Mouse (Mus musculus): ENCODE results near the gene Bcar3.
A peak's percentile ranks its signal among the peaks of the same experiment; 100 is the strongest.

Gene Bcar3

DNA sequence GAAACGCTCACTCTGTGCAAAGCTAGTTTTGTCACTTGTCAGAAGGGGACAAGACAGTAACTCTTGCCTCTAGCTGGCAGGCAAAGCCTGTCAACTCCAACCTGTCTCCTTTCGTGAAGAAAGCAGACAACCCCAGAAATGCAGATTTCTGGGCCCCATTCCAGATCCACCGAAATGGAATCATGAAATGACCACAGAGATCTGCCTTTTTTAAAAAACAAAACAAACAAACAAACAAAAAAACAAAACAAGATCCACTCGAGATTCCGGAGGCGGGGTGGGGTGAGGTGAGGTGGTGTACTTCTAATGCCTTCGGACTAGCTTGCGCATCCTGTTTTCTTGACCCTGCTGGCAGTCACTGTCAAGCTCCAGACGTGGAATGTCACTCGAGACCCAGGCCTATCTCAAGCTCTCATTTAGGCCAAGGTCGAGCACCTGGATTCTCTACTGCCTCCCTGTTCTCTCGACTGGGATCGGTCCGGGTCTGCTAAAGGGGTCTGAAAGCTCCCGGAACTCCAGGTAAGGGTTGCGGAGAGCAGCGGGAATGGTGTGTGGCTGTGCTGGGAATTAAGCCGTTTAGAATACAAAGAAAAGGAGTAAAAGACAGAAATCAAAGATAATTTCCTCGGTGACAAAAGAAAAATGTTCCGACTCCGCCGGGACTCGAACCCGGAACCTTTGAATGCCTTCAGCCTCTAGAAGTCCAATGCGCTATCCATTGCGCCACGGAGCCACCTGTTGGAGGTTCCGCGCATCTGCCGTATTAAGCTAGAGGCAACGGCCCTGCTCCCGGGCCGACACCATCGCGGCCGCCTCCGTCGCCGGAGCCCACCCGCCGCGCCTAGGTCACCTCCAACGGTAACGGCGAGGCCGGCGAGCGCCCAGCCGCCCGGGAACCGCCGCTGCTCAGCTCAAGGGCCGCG is 1.4 kb upstream of the Bcar3 start:
- peak; percentile 91 for DNase-seq (ENCODE audit: low spot score)

DNA sequence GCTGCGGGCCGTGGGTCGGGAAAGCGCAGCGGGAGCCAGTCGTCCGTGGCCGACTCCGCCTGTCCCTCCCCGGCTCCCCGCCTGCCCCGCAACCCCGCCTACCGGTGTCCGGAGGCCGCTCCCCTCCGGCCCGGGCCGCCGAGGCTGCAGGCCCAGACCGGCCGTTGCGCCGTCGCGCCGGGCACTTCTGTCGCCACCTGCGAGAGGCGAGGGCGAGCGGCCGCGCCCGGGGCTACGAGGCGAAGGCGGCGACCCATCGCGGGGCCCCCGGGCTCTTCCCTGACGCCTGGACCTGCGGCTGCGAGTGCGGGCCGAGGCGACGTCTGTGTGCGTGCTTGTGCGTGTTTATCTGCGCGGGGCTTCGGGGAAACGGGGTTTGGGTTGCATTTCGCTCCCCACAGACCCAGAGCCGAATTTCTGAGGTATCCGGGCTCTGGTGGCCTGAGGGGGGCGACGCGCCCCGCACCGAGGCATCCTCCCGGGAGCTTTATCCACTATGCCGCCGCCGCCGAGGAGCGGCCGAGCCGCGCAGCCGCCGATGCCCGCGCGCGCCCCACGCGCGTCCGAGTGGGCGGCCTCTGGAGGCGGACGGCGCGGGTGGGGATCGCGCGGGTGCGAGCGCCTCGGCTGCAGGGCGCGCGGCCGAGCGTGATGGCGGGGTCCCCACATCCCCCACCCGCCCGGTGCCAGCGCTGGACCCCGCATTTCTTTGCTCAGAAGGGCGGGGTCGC is 548 bp upstream of the Bcar3 start:
- no peak for DNase-seq (ENCODE audit: low spot score)

DNA sequence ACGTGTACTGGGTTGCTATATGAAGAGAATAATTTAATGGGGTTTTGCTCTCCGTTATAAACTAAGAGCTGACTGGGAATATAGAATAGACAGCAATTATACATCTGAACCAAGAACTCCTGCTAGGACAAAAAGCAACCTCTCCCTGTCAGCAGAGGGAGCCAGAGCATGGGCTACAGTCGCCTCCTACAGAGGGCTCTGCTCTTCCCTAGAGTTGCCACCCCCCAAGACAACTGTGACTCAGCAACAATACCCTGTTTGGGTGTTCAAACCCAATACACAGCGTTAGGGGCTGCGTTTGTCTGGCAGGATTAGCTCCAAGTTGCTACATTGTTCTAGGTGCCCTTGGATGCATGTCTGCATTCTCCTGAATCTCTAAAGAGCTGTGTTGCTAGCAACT is 1.6 kb downstream of the Bcar3 start:
- DNase-seq (ENCODE audit: low spot score), result no peak

DNA sequence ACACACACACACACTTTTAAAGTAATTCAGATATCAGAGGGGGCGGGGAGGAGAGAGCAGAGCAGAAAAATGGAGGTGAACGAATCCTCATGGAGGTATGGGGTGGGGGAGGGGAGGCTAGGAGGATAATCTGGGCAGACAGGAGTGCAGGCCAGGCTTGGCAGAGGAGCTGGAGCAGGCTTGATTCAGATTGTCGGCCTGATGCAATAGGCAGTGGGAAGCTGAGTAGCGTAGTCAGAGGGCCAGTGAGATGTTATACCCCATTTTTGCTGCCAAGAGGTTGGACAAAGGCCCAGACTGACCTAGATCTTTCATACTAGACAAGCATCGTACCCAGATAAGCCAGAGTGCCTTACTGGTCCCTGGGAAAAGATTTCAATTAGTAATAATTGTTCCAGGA is 3.0 kb downstream of the Bcar3 start:
- DNase-seq (ENCODE audit: low spot score), result no peak

DNA sequence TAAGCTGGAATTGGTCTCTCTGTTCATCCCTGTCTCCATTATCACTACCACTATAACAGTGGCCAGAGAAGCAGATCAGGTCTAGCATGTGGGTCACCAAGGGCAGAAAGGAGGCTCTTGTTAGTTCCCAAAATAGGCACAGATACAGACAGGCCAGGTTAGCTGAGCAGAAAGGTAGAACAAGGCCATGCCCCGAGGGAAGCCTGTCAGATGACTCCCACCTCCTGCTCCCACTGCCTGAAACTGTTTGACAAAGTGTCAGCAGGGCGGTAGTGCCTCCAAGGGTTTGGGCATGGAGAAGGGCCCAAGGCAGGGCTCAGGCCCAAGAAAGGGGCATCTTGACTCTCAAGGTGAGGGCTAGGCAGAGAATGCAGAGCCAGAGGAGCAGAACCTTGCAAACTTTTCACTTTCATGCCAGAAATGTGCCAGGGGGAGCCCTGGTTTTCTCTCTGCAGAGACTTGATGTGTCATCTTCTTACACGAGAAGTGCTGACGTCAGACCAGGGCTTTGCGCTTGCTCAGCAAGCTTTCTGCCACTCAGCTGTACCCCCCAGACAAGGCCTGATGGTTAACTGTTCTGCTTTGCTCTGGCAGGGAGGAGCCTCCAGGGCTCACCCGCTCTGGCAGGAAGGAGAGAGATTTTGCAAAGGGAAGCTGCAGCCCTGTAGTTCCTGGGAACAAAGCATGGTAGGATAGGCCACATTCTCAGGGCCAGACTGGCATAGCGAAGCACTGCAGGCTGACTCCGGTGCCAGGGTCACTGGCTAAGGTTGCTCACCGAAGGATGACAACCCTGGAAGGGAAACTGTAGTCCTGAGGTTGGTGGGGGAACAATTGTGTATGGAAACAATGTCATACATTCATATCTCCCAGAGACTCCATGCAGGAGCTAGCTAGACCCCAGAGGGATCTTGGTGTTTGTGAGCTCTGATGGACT is 7.3 kb downstream of the Bcar3 start:
- no peak for DNase-seq (ENCODE audit: low spot score)

DNA sequence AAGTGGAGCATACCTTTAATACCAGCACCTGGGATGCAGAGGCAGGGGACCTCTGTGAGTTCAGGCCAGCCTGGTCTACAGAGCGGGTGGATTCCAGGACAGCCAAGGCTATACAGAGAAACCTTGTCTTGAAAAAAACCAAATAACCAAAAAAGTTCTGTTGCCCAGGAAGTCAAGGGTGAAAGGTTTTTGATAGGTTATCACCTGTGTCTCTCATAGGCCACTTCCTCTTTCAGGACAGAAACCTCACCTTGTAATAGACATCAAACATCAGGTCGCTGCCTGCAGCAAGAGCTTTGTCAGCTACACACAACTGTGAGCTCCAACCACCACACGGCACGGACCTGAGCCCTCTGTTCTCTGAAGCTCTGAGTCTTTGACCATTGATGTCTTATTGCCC is 10.6 kb downstream of the Bcar3 start:
- DNase-seq (ENCODE audit: low spot score), result no peak

DNA sequence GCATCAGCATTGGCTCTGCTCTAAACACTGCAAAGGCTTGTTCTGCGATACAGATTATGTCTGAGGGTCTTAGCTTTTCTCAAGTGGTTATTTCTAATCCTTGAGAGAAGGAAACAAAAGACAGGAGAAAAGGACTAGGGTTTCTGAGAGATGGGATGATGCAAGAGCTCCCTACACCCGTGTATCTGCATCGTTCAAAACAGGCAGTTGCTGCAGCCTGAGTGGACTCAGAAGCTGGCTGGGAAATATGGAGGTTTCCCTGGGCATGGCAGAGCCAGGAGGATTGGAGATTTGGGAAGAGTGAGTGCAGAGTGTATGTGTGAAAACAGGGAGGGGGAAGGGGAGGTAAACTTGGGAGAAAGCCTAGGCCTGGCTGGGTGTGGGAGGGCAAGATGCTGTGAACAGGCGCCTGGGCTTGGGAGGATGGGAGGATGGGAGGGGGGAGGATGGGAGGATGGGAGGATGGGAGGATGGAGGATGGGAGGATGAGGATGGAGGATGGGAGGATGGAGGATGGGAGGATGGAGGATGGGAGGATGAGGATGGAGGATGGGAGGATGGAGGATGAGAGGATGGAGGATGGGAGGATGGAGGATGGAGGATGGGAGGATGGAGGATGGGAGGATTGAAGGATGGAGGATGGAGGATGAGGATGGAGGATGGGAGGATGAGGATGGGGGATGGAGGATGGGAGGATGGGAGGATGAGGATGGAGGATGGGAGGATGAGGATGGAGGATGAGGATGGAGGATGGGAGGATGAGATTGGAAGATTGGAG is 14.1 kb downstream of the Bcar3 start:
- no peak for DNase-seq (ENCODE audit: low spot score)

DNA sequence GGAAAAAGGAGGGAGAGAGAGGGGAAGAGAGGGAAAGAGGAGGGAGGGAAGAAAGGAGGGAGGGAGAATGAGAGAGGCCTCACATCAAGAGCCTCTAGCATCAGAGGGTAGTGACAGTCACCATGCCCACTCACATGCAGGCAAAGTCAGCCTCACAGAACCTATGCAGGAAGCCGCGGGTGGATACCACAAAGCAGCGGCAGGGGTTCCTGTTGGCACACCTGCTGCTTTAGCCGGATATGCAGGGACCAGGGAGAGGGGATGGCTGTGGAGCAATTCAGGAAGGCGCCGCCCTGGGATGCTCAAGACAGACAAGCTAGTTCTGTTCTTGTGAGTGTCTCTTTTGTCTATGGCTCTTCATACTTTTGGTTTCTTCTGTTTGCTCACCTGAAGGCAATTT is 15.0 kb downstream of the Bcar3 start:
- DNase-seq (ENCODE audit: low spot score), result no peak

DNA sequence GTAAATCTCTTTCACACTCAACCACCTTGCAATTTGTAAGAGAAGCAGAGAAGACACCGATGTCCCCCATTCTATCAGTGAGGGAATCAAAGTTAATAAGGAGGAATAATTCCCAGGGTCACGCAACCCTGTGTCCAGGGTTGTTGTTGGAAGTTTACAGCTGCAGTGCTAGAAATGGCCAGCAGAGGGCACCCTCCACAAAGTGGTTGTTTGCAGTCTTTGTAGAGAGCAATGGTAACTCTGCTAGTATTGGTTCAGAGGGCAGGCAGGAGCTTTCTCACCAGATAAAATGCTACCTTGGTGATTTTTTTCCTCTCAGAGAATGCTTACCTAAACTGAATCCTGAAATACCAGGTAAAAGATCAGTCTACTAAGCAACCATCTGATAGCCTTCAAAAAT is 18.1 kb downstream of the Bcar3 start:
- peak; percentile 64 for DNase-seq (ENCODE audit: low spot score)

DNA sequence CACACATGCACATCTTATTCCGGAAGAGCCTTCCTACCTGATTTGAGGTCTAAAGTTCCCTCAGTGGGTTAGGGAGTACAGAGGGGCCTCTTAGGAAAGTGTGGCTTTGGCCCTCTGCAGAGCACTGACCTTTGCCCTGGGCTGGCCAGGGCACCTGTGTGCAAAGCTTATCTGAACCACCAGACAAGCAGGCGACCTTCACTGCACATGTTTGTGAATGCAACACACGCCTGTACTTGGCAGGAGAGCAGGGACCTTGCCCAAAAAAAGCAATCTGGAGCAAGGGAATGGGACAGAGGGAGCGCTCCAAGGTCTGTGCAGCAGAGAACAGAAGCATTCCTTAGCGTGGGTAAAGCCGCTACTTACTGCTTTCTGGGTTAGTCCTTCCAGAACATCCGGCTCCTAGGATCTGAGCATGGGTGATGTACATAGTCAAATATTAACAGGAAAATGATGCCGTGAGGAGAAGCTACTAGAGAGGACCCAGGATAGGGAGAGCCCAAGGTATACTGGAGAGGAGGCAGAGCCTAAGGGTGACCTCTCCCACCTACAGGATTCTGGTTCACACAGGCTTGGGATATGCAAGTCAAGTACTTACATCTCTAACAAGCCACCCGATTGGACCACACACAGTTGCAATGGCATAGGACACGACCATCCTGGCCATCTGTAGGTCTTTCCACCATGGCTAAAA is 19.1 kb downstream of the Bcar3 start:
- no peak for DNase-seq (ENCODE audit: low spot score)

DNA sequence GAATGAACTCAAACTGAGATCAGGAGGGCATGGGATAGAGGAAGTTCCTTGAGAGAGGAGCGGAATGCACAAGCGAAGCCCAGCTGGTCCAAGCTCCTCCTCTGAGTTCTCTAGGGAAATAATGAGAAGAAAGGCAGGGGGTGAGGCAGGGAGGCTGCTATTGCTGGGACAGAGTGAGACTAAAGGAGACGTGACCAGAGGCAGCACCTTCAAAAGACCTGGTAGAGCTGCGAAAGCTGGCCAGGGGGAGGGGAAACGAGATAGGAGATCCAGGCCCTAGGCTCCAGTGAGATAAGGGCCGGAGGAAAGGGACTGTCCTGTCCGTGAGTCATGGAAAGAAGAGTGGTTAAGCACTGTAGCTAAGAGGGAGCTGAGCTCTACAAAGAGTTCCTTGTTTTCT is 20.0 kb downstream of the Bcar3 start:
- no peak for DNase-seq (ENCODE audit: low spot score)

DNA sequence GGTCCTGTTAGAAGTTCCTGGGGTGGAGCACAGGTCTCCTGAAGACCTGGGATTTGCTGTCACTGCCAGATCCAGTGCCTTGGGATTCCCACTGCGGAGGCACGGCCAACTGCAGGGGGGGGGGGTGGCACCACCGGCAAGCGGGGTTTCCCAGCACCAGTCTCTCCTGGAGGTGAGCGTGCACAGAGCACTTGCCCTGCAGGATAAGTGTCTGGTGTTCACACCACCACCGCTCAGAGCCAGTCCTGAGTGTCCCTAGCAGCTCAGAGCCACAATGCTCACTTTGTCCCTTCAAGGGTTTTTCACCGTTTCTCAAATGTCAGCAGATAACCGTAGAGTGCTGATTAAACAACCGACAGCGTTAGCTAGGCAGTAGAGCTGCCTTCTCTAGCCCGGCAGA is 22.7 kb downstream of the Bcar3 start:
- no peak for DNase-seq (ENCODE audit: low spot score)

DNA sequence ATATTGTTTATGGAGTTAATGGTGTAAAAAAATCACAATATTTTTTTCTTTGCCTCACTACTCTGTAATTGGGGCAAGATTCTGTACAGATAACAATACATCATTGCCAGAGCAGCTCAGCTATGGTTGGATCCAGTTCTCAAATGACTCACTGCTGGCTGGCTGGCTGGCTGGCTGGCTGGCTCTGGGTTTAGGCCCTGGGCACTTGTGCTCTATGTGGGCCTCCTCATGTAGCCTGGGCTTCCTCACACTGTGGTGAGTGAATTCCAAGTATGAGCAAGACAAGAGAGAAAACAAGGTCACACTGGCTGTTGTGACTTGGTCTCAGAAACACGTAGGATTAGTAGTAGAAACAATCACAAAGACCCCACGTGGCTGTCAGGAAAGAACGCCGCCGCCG is 23.4 kb downstream of the Bcar3 start:
- DNase-seq (ENCODE audit: low spot score), result no peak

DNA sequence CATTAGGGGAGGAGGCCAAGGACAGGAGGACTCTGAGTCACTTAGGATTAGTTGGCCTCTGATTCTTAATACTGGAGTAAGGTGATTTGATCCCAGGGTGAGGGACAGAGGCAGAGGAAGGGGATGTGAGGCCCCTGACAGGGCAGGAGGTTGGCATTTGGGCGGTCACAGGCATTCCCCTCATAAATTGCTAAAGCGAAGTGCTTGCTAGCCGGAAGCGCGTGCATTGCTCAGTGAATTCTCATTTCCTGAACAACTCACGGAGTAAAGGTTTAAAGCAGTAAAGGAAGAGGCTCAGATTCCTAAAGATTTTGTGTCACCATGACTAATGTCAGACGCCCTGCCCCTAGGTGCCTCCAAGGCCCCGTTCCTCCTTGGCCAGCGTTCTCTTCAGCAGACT is 28.3 kb downstream of the Bcar3 start:
- no peak for DNase-seq (ENCODE audit: low spot score)

DNA sequence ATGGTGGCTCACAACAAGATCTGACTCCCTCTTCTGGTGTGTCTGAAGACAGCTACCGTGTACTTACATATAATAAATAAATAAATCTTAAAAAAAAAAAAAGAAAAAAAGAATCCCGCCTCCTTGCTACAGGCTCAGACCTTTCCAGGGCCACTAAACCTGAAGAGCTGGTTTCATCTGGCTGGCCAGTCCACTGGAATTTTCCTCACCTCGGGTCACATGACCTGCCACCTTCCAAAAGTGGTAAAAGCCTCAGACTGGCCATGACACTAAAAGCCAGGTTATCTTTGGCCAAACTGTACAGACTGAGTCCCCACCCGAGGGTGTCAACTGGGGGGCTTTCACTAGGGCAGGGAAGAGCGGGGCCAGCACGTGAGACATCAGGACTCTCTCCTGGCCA is 29.9 kb downstream of the Bcar3 start:
- DNase-seq (ENCODE audit: low spot score), result no peak

DNA sequence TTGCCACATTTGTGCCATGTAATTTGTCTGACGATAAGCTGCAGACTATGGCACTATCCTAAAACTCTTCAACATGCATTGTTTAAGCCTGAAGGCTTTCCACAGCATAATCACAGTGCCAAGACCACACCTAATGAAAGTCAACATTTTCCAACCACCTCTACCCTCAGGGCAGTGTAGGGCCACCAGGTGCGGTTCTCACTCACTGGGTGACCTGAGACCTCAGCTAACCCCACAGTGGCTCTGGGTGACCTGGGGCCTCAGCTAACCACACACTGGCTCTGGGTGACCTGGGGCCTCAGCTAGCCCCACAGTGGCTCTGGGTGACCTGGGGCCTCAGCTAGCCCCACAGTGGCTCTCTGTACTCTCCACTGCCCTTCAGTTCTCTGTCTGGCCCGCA is 30.6 kb downstream of the Bcar3 start:
- no peak for DNase-seq (ENCODE audit: low spot score)

DNA sequence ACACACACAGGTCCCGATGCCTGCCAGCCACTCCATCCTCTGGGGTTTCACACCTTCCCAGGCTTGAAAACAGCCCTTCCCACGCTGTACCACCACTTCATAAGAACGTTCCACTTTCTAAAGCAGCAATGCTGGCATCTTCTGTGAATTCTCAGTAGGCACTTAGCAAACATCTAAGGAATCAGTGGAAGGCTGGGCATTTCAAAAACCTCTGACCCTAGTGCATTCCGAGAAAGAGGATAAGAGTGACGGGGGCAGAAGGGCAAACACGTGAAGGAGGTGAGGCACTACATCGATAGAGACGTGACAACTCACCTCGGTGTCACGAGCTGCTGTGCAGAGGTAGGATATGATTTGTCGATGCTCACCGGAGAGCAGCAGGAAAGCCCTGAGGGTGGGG is 36.5 kb downstream of the Bcar3 start:
- no peak for DNase-seq (ENCODE audit: low spot score)

DNA sequence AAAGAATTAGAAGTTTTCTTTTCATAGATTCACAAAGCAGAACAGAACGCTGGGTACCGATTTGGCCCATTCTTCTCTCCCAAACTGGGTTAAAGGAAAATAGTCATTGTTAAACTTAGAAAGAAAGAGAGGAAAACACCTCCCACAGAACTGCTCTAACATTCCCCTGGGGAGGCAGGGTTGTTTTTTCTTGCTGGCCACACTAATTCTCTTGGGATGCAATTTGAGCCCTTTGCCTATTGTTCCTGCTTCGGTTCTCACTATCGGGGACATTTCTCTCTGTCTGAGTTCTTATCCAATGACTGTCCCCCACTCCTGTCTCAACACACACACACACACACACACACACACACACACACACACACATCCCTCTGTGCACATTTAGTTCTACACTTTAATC is 39.6 kb downstream of the Bcar3 start:
- DNase-seq (ENCODE audit: low spot score), result no peak

DNA sequence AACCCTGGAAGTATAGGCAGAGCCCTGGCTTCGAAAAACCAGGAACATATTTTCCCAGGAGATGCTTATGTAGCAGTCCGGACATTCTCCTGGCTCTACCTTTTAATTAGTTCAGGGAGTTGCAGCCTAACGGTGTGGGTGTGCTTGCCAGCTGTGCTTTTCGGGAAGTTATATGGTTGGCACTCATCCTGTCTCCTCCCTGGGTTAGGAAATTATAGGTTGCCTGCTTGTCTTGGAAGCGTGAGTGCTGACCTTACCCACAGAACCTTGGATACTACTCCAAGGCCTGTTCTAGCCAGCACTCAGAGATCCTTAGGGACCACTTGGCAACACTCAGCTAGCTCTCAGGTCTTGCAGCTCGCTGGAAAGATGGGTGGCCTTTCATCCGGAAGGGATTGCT is 40.0 kb downstream of the Bcar3 start:
- DNase-seq (ENCODE audit: low spot score), result no peak

DNA sequence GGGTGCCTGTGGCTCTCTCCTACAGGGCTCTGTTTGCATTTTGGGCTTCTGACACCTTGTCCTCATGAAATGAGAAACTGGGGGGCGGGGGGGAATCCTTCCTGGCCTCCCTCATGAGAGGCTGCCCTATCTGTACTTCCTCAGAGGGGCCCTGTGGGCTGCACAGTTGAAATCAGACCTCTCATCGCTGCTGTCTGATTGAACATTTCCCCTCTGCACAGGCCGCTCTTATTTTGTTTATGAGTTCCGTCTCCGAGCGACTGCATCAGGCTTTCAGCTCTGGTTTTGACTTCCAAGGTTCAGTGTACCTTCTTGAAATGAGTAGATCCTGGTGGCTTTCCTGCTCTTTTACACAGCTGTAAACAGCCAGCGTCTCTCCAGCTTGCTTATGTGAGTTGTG is 40.4 kb downstream of the Bcar3 start:
- DNase-seq (ENCODE audit: low spot score), result no peak

DNA sequence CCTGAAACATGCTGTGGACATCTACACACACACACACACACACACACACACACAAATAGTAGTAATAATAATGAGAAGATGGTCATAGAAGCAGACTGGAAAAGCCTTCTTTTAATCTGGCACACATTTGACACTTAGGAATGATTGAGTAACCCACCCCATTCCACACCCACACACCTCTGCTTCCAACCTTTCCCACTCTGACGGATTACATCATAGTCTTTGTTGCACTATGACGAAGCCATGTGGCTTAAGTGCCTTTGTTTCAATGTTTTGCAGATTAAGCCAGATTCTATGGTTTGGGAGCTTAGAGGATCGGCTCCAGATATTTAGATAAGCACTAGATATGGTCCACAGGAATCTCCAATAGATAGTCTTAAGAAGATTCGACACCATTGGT is 42.1 kb downstream of the Bcar3 start:
- DNase-seq (ENCODE audit: low spot score), result no peak

Data from urinary bladder, postnatal 10 days (tissue).